Comparison of ENCODE assay signal across 8 mouse cellular contexts in genomic region chr10:18602030-18602429, GRCm38 (mm10). TPM values are rescaled to one million over a fixed set of nuclear protein-coding genes. Genes with fewer than 3 reads are reported as not detected.
DNase-seq lines count a peak whose midpoint lies in the region; ATAC-seq and TF ChIP-seq lines count a peak whose summit lies in the region.

No protein-coding gene starts in this region.

- H3K4me1 ChIP-seq in heart, adult 2 months (ENCODE audit: control insufficient read depth, insufficient read depth, low read length): no peaks in the 10 kb centered on the region
- no peaks in the 10 kb centered on the region for H3K4me1 ChIP-seq in embryonic fibroblast, embryonic 13.5 days (ENCODE audit: control insufficient read depth, insufficient read depth, low read length)
- no peaks in the 10 kb centered on the region for H3K4me1 ChIP-seq in hindbrain, embryonic 11.5 days (replicated peaks; ENCODE audit: control insufficient read depth, insufficient read depth, low read length)

- H3K9me3 ChIP-seq in hindbrain, embryonic 11.5 days (ENCODE audit: control insufficient read depth, low read length): no peaks in the 10 kb centered on the region

- H3K27me3 ChIP-seq in heart, adult 2 months (ENCODE audit: control insufficient read depth, insufficient read depth, low read length): no peaks in the 10 kb centered on the region
- no peaks in the 10 kb centered on the region for H3K27me3 ChIP-seq in hindbrain, embryonic 11.5 days (ENCODE audit: control insufficient read depth, insufficient read depth, low read length)

- no peak overlapping the region for H3K9ac ChIP-seq in heart, adult 2 months (ENCODE audit: low read depth, low read length)
- H3K9ac ChIP-seq in hindbrain, embryonic 11.5 days (ENCODE audit: low read depth, low read length): no peak overlapping the region

- H3K4me3 ChIP-seq in heart, adult 2 months: no peak overlapping the region
- H3K4me3 ChIP-seq in embryonic fibroblast, embryonic 13.5 days (ENCODE audit: insufficient read depth, low read length): no peak overlapping the region
- no peak overlapping the region for H3K4me3 ChIP-seq in hindbrain, embryonic 11.5 days (ENCODE audit: low read depth, low read length)

- no peak overlapping the region for H3K4me2 ChIP-seq in hindbrain, embryonic 11.5 days (replicated peaks; ENCODE audit: low read depth, low read length)

- no peak for TF ChIP-seq EP300 in heart, adult 2 months (IDR thresholded peaks at IDR 0.05; ENCODE audit: insufficient read depth, low read depth, low read length)

- peak; percentile 79 for TF ChIP-seq CTCF in heart, adult 2 months (IDR thresholded peaks at IDR 0.05)
- TF ChIP-seq CTCF in embryonic fibroblast, embryonic 13.5 days (IDR thresholded peaks at IDR 0.05; ENCODE audit: borderline replicate concordance, insufficient read depth, low read length): 0 out of 2 replicates have a peak, but pooled peaks have one; percentile 18

- no peak overlapping the region for H3K27ac ChIP-seq in heart, adult 2 months
- H3K27ac ChIP-seq in embryonic fibroblast, embryonic 13.5 days (ENCODE audit: insufficient read depth, low read length): no peak overlapping the region
- H3K27ac ChIP-seq in hindbrain, embryonic 11.5 days (ENCODE audit: low read depth, low read length): no peak overlapping the region

- ATAC-seq in hindbrain, embryonic 11.5 days (ENCODE audit: low FRiP score): peak; percentile 63; the same call in 1 of the 2 replicates

- H3K36me3 ChIP-seq in heart, adult 2 months (ENCODE audit: control insufficient read depth, insufficient read depth, low read length): no peaks in the 10 kb centered on the region
- no peaks in the 10 kb centered on the region for H3K36me3 ChIP-seq in hindbrain, embryonic 11.5 days (ENCODE audit: control insufficient read depth, insufficient read depth, low read length)

- H3K79me2 ChIP-seq in heart, adult 2 months (replicated peaks; ENCODE audit: control insufficient read depth, insufficient read depth, low read length): no peaks in the 10 kb centered on the region

- TF ChIP-seq POLR2A in heart, adult 2 months (IDR thresholded peaks at IDR 0.05; ENCODE audit: insufficient read depth, low read depth, low read length): no peak
- TF ChIP-seq POLR2A in embryonic fibroblast, embryonic 13.5 days (IDR thresholded peaks at IDR 0.05; ENCODE audit: low read depth, low read length): no peak

- 17% methylated on average over 4 of the region's 4 CpGs for whole genome bisulfite sequencing in heart, adult 2 months
- 26% methylated on average over 4 of the region's 4 CpGs for WGBS in hindbrain, embryonic 11.5 days

- intact Hi-C loops in heart, adult 2 months (cut with DNase I): loop anchor here (2.0 to 5.0 kb wide), 3 partner anchors 40 to 210 kb away; no protein-coding TSS in a partner anchor

- DNase-seq in heart, adult 2 months: peak; percentile 48 to 73
- no peak for DNase-seq in heart, adult 11 months
- DNase-seq in brain, adult 2 months (ENCODE audit: low read depth, low spot score): peak; percentile 77
- DNase-seq in hindbrain, embryonic 11.5 days (ENCODE audit: low spot score): peak; percentile 80
- DNase-seq in left cerebral cortex, adult 11 months (ENCODE audit: low spot score): peak; percentile 54
- peak; percentile 75 for DNase-seq in mesoderm, embryonic 11.5 days (ENCODE audit: low read depth, low spot score)
- peak; percentile 11 for DNase-seq in spleen, adult 12 weeks (ENCODE audit: low spot score)

RNA-seq across cellular contexts. Expression of gene Hebp2, which starts 56.2 kb away (rescaled TPM):
- total RNA-seq in heart, adult 2 months (2021): under 1 TPM; 0.50 to 0.75 TPM
- polyA plus RNA-seq in heart, adult 2 months (2012; rRNA removed): 0.49 and 0.76 TPM in 2 replicates
- polyA plus RNA-seq in embryonic fibroblast, embryonic 13.5 days (2011; ENCODE audit: insufficient read length, low read depth, missing spikeins): 12.9 and 21.7 TPM in 2 replicates
- polyA plus RNA-seq in hindbrain, embryonic 11.5 days (2014; fragmentation: Nextera tagmentation; extraction: Ambion mirVana): 16.5 and 18.8 TPM in 2 replicates
